ENCODE assay signal across 10 mouse cellular contexts in genomic region chr5:107001396-107002090, GRCm38 (mm10). TPM values are rescaled to one million over a fixed set of nuclear protein-coding genes. Genes with fewer than 3 reads are reported as not detected.
DNase-seq lines count a peak whose midpoint lies in the region.
"Had no signal": no experiment of that assay in that cellular context is flagged by ENCODE, and none has a peak within 500 bp of the region (broad histone marks: within the 10 kb centered on the region; RNA-seq: fewer than 3 reads in every experiment).

No protein-coding gene starts in this region.

- intact Hi-C loops in left cerebral cortex, postnatal 4 days (cut with DNase I): no loop called here

- peak; percentile 21 for DNase-seq in adrenal gland, adult 2 months
- no peak for DNase-seq in adrenal gland, adult 8-10 months
- peak; percentile 58 for DNase-seq in left cerebral cortex, postnatal 4 days
- no peak for DNase-seq in left cerebral cortex, adult 11 months (ENCODE audit: low spot score)
- DNase-seq in fat pad, adult 2 months (ENCODE audit: extremely low read depth, low read depth, low spot score): peak; percentile 71
- peak; percentile 28 for DNase-seq in lung, postnatal 14 days
- DNase-seq in layer of hippocampus, postnatal 14 days (ENCODE audit: low spot score in 2 of 2): no peak
- no peak for DNase-seq in embryo, embryonic 10 days (ENCODE audit: low spot score)
- DNase-seq: adrenal gland, postnatal 25 days; kidney, postnatal 4 days had no signal

RNA-seq across cellular contexts. Expression of gene Cdc7, which starts 37.4 kb away (rescaled TPM):
- 1 to 10 TPM; 2.3 to 2.9 TPM for total RNA-seq in adrenal gland, adult 2 months (2021)
- polyA plus RNA-seq in adrenal gland, adult 2 months (2012; rRNA removed): 2.6 and 3.3 TPM in 2 replicates
- 1 to 10 TPM; 2.8 to 5.9 (median 4.0) TPM for total RNA-seq in adrenal gland, adult 8-10 months (2022)
- 10 to 100 TPM; 22.7 to 30.1 TPM for total RNA-seq in left cerebral cortex, postnatal 4 days (2021)
- 10 to 100 TPM; 13.5 to 14.9 TPM for total RNA-seq in layer of hippocampus, postnatal 14 days (2021)

Comparison
In these comparisons a context has a peak if more than half of its experiments do, and no peak if none do; other contexts are left out.
1. DNase-seq: peak in adrenal gland, adult 2 months (single experiment), left cerebral cortex, postnatal 4 days (single experiment), fat pad, adult 2 months (single experiment) and lung, postnatal 14 days (single experiment); none in adrenal gland, adult 8-10 months (single experiment), left cerebral cortex, adult 11 months (single experiment), layer of hippocampus, postnatal 14 days (0 of 2) and embryo, embryonic 10 days (single experiment).